Mouse (Mus musculus) 3T3-L1 (cell line): ENCODE measurements around the gene Phkg2.
"Not testable (repeated sequence)": the region's sequence is repeated elsewhere in the genome, so short reads cannot be mapped to it uniquely, and the experiment has no call there.

Source experiments
- DNase-seq: peaks from one replicate; pipeline ENCODE4 v3.0.0-alpha.2; 2015; ENCODE audit warnings: low read depth, low spot score

The Phkg2 gene

DNA sequence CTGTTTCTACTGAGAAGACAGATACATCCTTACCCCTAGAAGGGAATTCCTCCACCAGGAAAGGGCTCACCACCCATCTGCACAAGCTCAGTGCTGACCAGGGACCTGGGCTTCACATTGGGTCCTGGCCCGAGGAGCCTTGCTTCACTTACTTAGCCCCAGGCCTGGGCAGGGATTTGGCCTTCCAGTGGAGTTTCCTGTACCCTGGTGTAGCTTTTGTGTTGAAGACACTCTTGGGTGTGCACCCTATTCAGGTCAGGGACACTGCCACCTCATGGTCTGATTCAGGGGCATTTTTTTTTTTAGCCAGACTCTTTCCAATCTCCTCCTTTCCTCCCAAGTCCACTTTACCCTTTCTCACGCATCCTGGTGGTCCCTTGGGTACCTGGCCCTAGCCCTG is 29.8 kb downstream of the Phkg2 start:
- DNase-seq: no peak

DNA sequence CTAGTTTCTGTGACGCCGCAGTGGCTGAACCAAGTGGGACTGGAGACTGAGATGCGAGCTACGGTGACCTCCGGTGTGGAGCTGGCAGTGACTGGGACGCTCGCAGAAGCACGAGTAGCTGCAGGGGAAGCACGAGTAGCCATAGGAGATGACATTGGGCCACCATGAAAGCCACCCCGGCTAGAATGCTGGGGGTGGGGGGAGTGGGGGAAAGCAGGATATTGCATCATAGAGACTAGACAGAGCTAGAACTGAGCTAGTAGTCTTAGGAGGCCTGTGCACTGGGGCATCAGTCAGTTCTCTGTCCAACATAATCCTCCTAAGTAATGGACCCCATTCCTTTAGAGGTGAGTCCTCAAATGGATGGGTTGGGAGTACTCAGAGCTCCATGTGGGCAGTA is 31.1 kb downstream of the Phkg2 start:
- no peak for DNase-seq

- DNase-seq: no peak
Observed at GRCm38 (mm10) chr7:127607150-127607549, 34.0 kb downstream of the Phkg2 start.

GRCm38 (mm10) chr7:127611011-127611410 is 37.9 kb downstream of the Phkg2 start:
- no peak for DNase-seq

- DNase-seq: no peak
Observed at GRCm38 (mm10) chr7:127611561-127611960, 38.4 kb downstream of the Phkg2 start.

GRCm38 (mm10) chr7:127613501-127613900 is 40.4 kb downstream of the Phkg2 start:
- no peak for DNase-seq

- DNase-seq: no peak
Observed at GRCm38 (mm10) chr7:127614091-127614490, 41.0 kb downstream of the Phkg2 start.

GRCm38 (mm10) chr7:127614511-127614890 is 41.4 kb downstream of the Phkg2 start:
- DNase-seq: peak; percentile 36

DNA sequence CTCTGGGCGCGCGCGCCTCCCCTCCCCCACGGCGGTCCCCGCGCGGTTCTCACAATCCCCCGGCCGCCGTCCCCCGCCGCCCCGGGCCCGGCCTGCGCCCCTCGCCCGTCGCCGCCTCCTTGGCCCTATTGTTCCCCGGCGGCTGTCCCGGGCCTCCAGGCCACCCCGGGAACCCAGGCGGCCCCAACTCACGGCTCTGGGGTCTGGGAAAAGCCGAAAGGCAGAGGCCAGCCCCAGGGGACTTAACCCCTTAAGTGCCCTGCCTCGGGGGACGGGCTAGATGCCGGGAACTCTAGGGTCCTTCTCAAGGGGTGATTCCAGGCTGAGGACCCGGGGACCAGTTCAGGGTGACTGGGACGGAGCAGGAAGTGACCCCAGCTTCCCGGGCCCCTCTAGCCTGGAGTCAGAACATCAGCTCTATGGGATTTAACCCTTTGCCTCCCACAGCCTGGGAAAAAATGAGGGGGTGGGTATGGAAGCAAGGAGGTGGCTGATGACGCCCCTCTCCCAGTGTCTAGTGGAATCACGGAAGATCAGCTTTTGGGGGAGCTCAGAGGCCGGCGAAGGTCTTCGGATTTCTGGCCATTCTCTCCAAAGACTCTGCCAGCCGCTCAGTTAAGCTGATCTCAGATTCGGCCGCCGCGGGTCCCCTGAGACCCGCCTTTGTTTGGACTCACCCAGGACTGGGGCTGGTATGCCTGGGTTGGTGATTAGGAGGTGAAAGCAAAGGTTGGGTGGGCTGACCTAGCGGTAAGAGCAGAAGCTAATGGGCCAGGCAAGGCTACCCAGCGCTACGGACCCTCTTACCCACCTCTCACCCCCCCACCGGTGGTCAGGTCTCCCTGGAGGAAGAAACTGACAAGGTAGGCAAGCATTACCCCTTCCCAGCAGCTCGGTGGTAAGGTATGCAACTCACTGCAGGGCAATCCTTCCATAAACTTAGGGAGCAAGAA is 42.0 kb downstream of the Phkg2 start, which contains the start of gene Zfp629:
TSS of gene Zfp629 (minus strand) at position 907 of the 953 bp plus-strand sequence.
- peak; percentile 60 for DNase-seq

DNA sequence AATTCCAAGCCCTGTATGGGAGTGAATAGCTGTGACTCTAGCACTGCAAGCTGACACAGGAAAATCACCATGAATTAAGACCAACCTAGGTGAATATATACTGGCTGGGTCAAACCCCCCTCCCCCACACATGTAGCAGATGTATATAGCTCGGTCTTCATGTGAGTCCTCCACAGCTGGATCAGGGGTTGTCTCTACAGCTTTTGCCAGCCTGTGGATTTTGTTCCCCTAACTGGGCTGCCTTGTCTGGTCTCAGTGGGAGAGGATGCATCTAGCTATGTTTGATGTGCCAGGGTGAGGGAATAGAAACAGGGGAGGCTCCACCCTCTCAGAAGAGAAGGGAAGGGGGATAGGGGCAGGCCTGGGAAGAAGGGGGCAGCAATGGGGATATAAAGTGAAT is 43.2 kb downstream of the Phkg2 start:
- DNase-seq: no peak

- DNase-seq: no peak
Observed at GRCm38 (mm10) chr7:127616881-127617280, 43.7 kb downstream of the Phkg2 start.

GRCm38 (mm10) chr7:127617962-127618361 is 44.8 kb downstream of the Phkg2 start:
- DNase-seq: no peak

- not testable (repeated sequence) for DNase-seq
Observed at GRCm38 (mm10) chr7:127618402-127618801, 45.3 kb downstream of the Phkg2 start.

- no peak for DNase-seq
Observed at GRCm38 (mm10) chr7:127626039-127626438, 52.9 kb downstream of the Phkg2 start.

DNA sequence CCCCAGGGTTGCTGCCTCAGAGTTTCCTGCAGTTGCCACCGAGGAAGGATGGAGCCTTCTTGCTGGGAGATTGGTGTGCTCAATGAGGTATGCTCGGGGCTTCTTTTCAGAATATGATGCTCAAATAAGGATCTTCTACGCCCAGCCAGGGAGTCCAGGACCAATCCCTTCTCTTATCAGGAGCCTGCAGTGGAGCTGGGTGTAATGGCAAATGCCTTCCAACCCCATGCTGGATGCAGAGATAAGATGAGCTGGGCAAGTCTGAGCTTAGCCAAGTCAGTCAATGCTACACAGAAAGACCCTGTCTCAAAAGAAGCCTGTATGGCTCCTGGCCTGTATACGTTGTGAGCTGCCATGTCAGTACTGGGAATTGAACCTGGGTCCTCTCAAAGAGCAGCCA is 53.3 kb downstream of the Phkg2 start:
- DNase-seq: no peak

GRCm38 (mm10) chr7:127628646-127629045 is 55.5 kb downstream of the Phkg2 start:
- no peak for DNase-seq

- no peak for DNase-seq
Observed at GRCm38 (mm10) chr7:127631416-127631815, 58.3 kb downstream of the Phkg2 start.
